Mouse (Mus musculus) embryonic facial prominence, embryonic 11.5 days (tissue): ENCODE results near the gene Stk39. TPM values are rescaled to one million over a fixed set of nuclear protein-coding genes. Genes with fewer than 3 reads are reported as not detected.

Source experiments
- ATAC-seq: fragments of 200-750 bp; cut with Nextera tagmentation; replicated peaks from 2 replicates; pipeline ENCODE4 v1.8.0; 2017; ENCODE audit warnings: low read depth; ENCODE audit not compliant: insufficient number of reproducible peaks, low FRiP score, low TSS enrichment
- DNase-seq: peaks from one replicate; pipeline ENCODE4 v3.0.0-alpha.2; 2015; ENCODE audit warnings: low spot score
- H3K27ac ChIP-seq: fragments of 300-500 bp; sonication (generic); replicated peaks from 2 replicates; pipeline ENCODE4 v1.5.1; 2014; ENCODE audit warnings: mild to moderate bottlenecking, low read depth, low read length, control low read depth
- H3K27me3 ChIP-seq: fragments of 300-500 bp; sonication (generic); 2 replicates; pipeline ENCODE4 v1.6.1; 2014; ENCODE audit warnings: mild to moderate bottlenecking, low read length, moderate library complexity, mixed read lengths; ENCODE audit not compliant: control insufficient read depth, insufficient read depth
- H3K36me3 ChIP-seq: fragments of 300-500 bp; sonication (generic); replicated peaks from 2 replicates; pipeline ENCODE4 v1.6.1; 2014; ENCODE audit warnings: low read depth, mild to moderate bottlenecking, low read length, moderate library complexity, mixed read lengths; ENCODE audit not compliant: control insufficient read depth, insufficient read depth
- H3K4me1 ChIP-seq: fragments of 300-500 bp; sonication (generic); 2 replicates; pipeline ENCODE4 v1.6.1; 2014; ENCODE audit warnings: low read length, mixed read lengths; ENCODE audit not compliant: control insufficient read depth, insufficient read depth
- H3K4me2 ChIP-seq: fragments of 300-500 bp; sonication (generic); 2 replicates; pipeline ENCODE4 v1.6.1; 2014; ENCODE audit warnings: low read depth, mild to moderate bottlenecking, control low read depth, low read length, moderate library complexity
- H3K4me3 ChIP-seq: fragments of 300-500 bp; sonication (generic); 2 replicates; pipeline ENCODE4 v1.5.1; 2014; ENCODE audit warnings: low read depth, low read length, control low read depth
- H3K9ac ChIP-seq: fragments of 300-500 bp; sonication (generic); replicated peaks from 2 replicates; pipeline ENCODE4 v1.6.1; 2014; ENCODE audit warnings: mild to moderate bottlenecking, control low read depth, low read length
- H3K9me3 ChIP-seq: fragments of 300-500 bp; sonication (generic); replicated peaks from 2 replicates; pipeline ENCODE4 v1.6.1; 2016; ENCODE audit warnings: mild to moderate bottlenecking, low read length, inconsistent platforms, mixed read lengths; ENCODE audit not compliant: control insufficient read depth
- WGBS: fragments of 180-500 bp; shearing (Covaris S2); extraction: QIAGEN DNeasy Blood & Tissue Kit; methylation state at CpG from one replicate; pipeline ENCODE4 v1.1.7; 2014; 5-methylcytosine and 5-hydroxymethylcytosine counted together
- polyA plus RNA-seq: library from polyadenylated mRNA; unstranded; fragments of >200 nt; fragmentation: Nextera tagmentation; extraction: Ambion mirVana; gene quantifications from 2 replicates; pipeline ENCODE4 v1.2.1, GENCODE M21; 2014

The Stk39 gene
- polyA plus RNA-seq, 1 experiment from 2014 or later = 26.9 TPM

DNA sequence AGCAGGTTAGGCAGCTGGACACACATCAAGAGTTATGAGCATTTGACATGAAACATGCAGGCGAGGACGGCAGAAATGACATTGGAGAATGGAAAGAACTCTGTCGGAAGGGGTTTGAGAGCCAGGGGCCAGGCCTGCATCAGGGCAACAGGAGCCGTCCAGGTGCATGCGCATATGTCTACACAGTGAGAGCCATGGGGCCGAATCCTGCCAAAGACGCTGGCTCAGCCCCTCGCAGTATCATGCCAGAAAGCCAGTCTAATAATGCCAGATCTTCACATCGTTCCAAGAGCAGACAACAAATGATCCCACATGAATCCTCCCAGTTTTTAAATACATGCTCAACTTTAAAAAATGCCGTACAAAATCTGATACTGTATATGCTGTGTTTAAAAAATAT lies 7.8 kb upstream of the Stk39 start:
- DNase-seq (no peak), ATAC-seq (no peak)
- Histone ChIP-seq H3K4me1 (no peaks in the 10 kb centered on the region), H3K27ac (no peak overlapping the region), H3K27me3 (no peaks in the 10 kb centered on the region), H3K36me3 (no peaks in the 10 kb centered on the region), H3K4me2 (no peak overlapping the region), H3K9me3 (no peaks in the 10 kb centered on the region), H3K4me3 (no peak overlapping the region), H3K9ac (no peak overlapping the region)
- WGBS = 88% methylated on average over 10 of the region's 10 CpGs

DNA sequence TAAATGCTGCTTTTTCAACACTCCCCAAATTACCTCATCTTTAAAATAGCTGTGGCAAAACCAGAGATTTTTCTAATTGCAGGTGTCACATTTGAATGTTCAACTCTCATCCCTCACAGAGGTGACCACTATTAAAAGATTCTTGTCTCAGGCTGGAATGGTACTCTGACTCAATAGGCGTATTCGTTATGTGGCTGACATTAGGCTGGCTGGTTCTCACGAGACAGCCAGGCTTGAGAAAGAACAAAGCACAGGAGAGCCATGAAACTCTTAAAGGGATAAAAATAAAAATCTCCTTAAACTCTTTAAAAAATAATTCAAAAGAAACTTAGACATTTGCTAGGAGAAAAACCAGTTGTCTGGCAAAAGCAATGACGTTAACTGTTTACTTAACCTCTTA lies 853 bp upstream of the Stk39 start:
- 25% methylated on average over 4 of the region's 4 CpGs for WGBS
- Histone ChIP-seq H3K4me3 (no peak overlapping the region), H3K27ac (no peak overlapping the region), H3K4me2 (no peak overlapping the region), H3K27me3 (no peaks in the 10 kb centered on the region), H3K9ac (no peak overlapping the region), H3K9me3 (no peaks in the 10 kb centered on the region), H3K4me1 (no peaks in the 10 kb centered on the region), H3K36me3 (no peaks in the 10 kb centered on the region)
- no peak for ATAC-seq
- no peak for DNase-seq

DNA sequence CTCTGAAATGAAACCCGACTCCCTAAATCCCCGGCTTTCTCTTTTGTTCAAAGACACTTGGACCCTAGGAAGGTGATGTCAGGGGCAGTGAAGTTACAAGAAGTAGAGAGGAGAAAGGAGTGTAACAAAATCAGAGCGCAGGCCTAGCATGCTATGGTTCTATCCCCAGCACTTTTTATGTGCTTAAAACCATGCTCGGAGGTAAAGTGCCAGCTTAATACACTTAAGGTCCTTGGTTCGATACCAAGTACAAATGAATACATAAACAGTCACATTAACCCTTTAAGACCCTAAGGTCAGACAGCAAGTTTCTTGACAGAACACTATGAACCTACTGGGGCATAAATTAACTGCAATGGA lies 463 bp upstream of the Stk39 start:
- H3K4me2 ChIP-seq = peak overlapping the region; percentile 90
- ATAC-seq (no peak), DNase-seq (no peak)
- no peaks in the 10 kb centered on the region for H3K4me1 ChIP-seq
- no peak overlapping the region for H3K27ac ChIP-seq
- no peaks in the 10 kb centered on the region for H3K9me3 ChIP-seq
- 2% methylated on average over 5 of the region's 5 CpGs for WGBS
- no peaks in the 10 kb centered on the region for H3K36me3 ChIP-seq
- H3K27me3 ChIP-seq = no peaks in the 10 kb centered on the region
- H3K9ac ChIP-seq = peak overlapping the region; percentile 90; the same call in 1 of the 2 replicates
- H3K4me3 ChIP-seq = peak overlapping the region; percentile 93

GRCm38 (mm10) chr2:68470891-68471758 lies 943 bp downstream of the Stk39 start:
- under 1% methylated on average over 81 of the region's 87 CpGs for WGBS
- peak overlapping the region; percentile 93 for H3K4me3 ChIP-seq
- no peaks in the 10 kb centered on the region for H3K9me3 ChIP-seq
- no peaks in the 10 kb centered on the region for H3K27me3 ChIP-seq
- H3K27ac ChIP-seq = peak overlapping the region; percentile 83
- DNase-seq (peak; percentile 67), ATAC-seq (peak; percentile 80)
- H3K4me1 ChIP-seq = no peaks in the 10 kb centered on the region
- no peaks in the 10 kb centered on the region for H3K36me3 ChIP-seq
- H3K4me2 ChIP-seq = peak overlapping the region; percentile 90
- peak overlapping the region; percentile 90 for H3K9ac ChIP-seq

GRCm38 (mm10) chr2:68469491-68469890 lies 2.6 kb downstream of the Stk39 start:
- Histone ChIP-seq H3K27ac (no peak overlapping the region), H3K36me3 (no peaks in the 10 kb centered on the region), H3K9me3 (no peaks in the 10 kb centered on the region), H3K27me3 (no peaks in the 10 kb centered on the region), H3K4me3 (no peak overlapping the region), H3K9ac (no peak overlapping the region), H3K4me2 (no peak overlapping the region), H3K4me1 (no peaks in the 10 kb centered on the region)
- WGBS = 88% methylated on average over 3 of the region's 3 CpGs
- DNase-seq = no peak
- no peak for ATAC-seq

DNA sequence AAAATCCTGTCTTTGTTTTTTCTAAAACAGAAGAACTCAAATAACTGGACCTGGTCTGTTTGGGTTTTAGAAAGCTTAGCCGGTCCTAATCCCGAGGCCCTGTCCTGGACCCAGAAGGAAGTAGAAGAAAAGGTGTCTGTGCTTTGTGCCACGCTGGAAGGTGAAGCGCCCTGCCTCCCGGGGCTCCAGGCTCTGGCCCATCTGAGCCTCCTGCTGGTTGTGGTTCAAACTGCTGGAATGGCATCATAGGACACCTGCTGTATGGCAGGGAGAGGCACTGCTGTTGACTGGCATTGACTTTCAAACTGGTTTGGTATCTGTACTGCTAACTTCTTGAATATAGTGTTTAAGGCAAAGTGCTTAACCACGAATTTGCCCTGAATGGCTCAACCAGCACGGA lies 3.4 kb downstream of the Stk39 start:
- Histone ChIP-seq H3K36me3 (no peaks in the 10 kb centered on the region), H3K27me3 (no peaks in the 10 kb centered on the region), H3K4me2 (no peak overlapping the region), H3K4me3 (no peak overlapping the region), H3K4me1 (no peaks in the 10 kb centered on the region), H3K27ac (no peak overlapping the region), H3K9me3 (no peaks in the 10 kb centered on the region), H3K9ac (no peak overlapping the region)
- 48% methylated on average over 7 of the region's 7 CpGs for WGBS
- ATAC-seq = no peak
- DNase-seq = peak; percentile 34

GRCm38 (mm10) chr2:68468259-68468658 lies 3.8 kb downstream of the Stk39 start:
- no peak overlapping the region for H3K4me2 ChIP-seq
- ATAC-seq = no peak
- WGBS = 85% methylated on average over 14 of the region's 14 CpGs
- H3K4me3 ChIP-seq = no peak overlapping the region
- H3K27me3 ChIP-seq = no peaks in the 10 kb centered on the region
- no peak overlapping the region for H3K27ac ChIP-seq
- no peak overlapping the region for H3K9ac ChIP-seq
- no peaks in the 10 kb centered on the region for H3K9me3 ChIP-seq
- no peaks in the 10 kb centered on the region for H3K36me3 ChIP-seq
- no peaks in the 10 kb centered on the region for H3K4me1 ChIP-seq
- DNase-seq = no peak

GRCm38 (mm10) chr2:68467085-68467978 lies 4.7 kb downstream of the Stk39 start:
- Histone ChIP-seq H3K27me3 (no peaks in the 10 kb centered on the region), H3K4me3 (no peak overlapping the region), H3K27ac (no peak overlapping the region), H3K36me3 (no peaks in the 10 kb centered on the region), H3K4me2 (no peak overlapping the region), H3K9ac (no peak overlapping the region), H3K9me3 (no peaks in the 10 kb centered on the region), H3K4me1 (no peaks in the 10 kb centered on the region)
- no peak for DNase-seq
- ATAC-seq = no peak
- 90% methylated on average over 9 of the region's 9 CpGs for WGBS
